Mouse (Mus musculus) cerebellum, adult 18-20 months (tissue): ENCODE data around the gene Pmis2.

Source experiments
- DNase-seq, 2 experiments: peaks; one replicate each; pipeline ENCODE4 v3.0.0; 2021

Pmis2 gene

DNA sequence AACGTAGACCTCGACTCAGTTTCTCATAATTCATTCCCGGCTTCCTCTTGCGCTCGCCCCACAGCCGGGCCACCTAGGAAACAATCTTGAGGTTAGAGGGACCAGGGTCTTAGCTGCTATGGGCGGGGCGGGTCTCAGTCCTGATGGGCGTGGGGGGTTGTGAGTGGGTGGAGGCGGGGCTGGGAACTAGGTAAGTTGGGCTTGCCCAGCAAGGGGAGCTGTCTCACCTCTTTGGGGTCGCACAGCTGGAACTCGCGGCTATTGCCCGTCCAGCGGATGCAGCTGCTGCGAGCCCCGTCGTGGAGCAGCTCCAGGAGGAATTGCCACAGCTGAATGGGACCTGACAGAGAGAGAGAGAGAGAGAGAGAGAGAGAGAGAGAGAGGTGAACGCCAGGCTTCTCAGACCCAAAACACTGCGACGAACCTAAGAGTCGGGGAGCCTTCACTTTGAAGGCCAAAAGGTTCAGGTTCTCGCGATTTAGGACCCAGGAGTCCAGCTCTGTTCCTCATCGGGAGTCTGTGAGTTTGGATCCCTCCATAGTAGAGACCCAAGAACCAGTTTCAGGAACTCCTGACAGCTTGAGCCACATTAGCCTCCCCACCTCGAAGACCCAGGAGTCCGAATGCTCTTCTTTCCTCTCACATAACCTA, 37.5 kb downstream of the Pmis2 start:
- DNase-seq, result no peak

DNA sequence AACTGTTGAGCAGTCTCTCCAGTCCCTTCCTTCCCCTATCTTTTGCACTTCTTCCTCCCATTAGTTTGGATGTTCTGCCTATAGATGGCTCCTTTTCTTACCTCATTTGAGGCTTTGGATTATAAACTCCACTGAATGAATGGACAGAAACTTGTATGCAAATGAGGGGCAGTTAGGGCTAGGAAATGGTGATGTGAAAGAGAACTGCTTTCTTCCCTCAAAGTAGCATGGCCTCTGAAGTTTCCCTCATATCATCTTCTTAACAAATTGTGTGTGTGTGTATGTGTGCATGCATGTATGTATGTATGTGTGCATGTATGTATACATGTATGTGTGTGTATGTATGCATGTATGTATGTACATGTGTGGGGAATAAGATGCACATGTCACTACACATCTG, 42.4 kb downstream of the Pmis2 start:
- no peak for DNase-seq

DNA sequence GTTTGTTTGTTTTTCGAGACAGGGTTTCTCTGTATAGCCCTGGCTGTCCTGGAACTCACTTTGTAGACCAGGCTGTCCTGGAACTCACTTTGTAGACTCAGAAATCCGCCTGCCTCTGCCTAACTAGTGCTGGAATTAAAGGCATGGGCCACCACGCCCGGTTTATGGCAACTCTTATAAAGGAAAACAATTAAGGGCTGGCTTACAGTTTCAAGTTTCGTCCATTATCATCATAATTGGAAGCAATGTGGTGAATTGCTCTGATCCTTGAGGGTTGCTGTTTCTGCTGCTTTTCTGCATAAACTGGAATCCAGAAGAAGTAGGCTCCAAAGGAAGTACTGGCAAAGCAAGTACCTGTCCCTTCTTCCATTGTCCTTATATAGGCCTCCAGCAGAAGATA, 44.8 kb downstream of the Pmis2 start:
- DNase-seq, result no peak

DNA sequence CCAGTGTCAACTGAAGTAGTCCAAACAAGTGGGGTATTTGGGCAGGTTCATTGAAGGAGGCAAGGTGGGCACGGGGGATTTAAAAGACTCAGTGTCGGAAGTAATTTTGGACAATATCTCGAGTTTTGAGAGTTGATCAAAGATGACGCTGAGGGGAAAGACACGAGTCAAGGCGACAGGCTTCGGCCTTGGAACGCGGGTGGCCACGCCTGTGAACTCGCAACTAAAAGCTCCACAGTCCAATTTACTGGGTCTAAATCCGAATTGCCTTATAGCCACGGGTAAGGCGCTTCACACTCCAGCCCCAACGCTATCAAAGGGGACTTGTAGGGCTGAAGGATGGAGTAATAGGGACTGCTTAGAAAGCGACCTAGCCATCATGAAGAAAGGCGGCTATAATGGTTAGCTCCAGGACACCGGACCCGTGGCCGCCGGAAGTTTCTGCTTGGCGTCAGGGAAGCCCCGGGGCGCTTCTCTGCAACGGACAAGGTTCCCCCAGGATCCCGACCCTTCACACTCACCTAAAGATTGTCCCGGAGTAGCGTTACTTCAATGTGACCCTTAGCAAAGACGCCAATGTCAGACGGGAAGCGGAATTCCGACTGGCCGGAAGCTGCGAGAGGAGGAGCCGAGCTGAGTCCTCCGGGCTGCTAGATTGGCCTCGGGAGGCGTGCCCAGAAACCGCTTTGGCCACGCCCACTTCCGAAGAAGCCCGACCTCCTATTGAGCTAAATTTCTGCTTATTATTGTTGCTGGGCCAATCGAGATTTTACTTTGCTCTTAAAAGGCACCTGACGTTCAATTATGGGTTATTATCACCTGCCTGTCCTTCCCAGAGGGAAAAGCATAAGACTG, 45.6 kb downstream of the Pmis2 start, which contains the start of gene Cox6b1:
Gene Cox6b1, minus strand, starts transcription at position 622 of the 855 bp plus-strand sequence.
- peak; percentile 84 to 87 for DNase-seq
